Mouse (Mus musculus) liver, embryonic 14.5 days (tissue): Measurements from ENCODE around the gene Tns3.

Experiments used
- CTCF ChIP-seq: IDR thresholded peaks from 2 replicates; pipeline ENCODE4 v1.5.1; 2016; ENCODE audit warnings: antibody characterized with exemption, low read depth, control low read depth
- EP300 ChIP-seq: IDR thresholded peaks from 2 replicates; pipeline ENCODE4 v1.6.1; 2016; ENCODE audit warnings: antibody characterized with exemption, low read depth

DNA sequence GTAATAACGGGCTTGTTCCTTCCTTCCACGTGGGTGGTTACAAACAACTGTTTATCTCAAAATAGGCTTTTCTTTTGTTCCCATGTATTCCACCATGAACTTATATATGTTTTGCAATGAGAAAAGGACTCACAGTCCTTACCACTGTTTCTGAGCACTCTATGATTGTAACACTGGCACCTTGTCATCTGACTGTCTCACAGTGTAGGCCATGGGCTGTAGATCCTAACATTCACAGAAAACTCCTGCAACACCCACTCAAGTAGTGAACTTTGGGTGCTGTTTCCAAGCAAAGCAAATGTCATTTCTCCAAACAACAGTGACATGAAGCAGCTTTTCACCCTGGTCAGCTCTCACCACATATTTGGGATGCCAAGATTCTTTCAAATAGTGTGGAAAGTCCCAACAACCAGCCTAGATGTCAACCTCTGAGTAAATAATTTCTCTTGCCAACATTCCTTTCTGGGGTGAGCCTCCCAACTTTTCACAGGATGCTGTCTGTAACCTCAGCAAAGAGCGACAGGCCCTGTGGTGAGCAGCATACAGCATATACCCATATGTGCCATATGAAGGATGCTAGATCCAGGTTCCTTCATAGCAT lies 10.3 kb upstream of the Tns3 start:
- no peak for TF ChIP-seq CTCF
- no peak for TF ChIP-seq EP300
